Mouse (Mus musculus) midbrain, embryonic 11.5 days (tissue): ENCODE results near the gene Aven. TPM values are rescaled to one million over a fixed set of nuclear protein-coding genes. Genes with fewer than 3 reads are reported as not detected.
A peak's percentile ranks its signal among the peaks of the same experiment; 100 is the strongest.
"Not testable (repeated sequence)": the region's sequence is repeated elsewhere in the genome, so short reads cannot be mapped to it uniquely, and the experiment has no call there.

ENCODE experiments used
- ATAC-seq: fragments of 200-750 bp; cut with Nextera tagmentation; 2 replicates; pipeline ENCODE4 v1.8.0; 2017; ENCODE audit warnings: moderate TSS enrichment, moderate library complexity; ENCODE audit not compliant: low FRiP score
- DNase-seq: peaks from one replicate; pipeline ENCODE4 v3.0.0; 2015; ENCODE audit warnings: low spot score; ENCODE audit errors: missing footprints
- H3K27ac ChIP-seq: fragments of 300-500 bp; sonication (generic); 2 replicates; pipeline ENCODE4 v1.5.1; 2014; ENCODE audit warnings: low read depth, low read length
- H3K27me3 ChIP-seq: fragments of 300-500 bp; sonication (generic); 2 replicates; pipeline ENCODE4 v1.6.1; 2014; ENCODE audit warnings: mild to moderate bottlenecking, low read length, moderate library complexity, mixed read lengths; ENCODE audit not compliant: control insufficient read depth, insufficient read depth
- H3K36me3 ChIP-seq: fragments of 300-500 bp; sonication (generic); 2 replicates; pipeline ENCODE4 v1.6.1; 2014; ENCODE audit warnings: mild to moderate bottlenecking, low read length, moderate library complexity, mixed read lengths; ENCODE audit not compliant: control insufficient read depth, insufficient read depth
- H3K4me1 ChIP-seq: fragments of 300-500 bp; sonication (generic); 2 replicates; pipeline ENCODE4 v1.6.1; 2014; ENCODE audit warnings: low read length; ENCODE audit not compliant: control insufficient read depth, insufficient read depth
- H3K4me2 ChIP-seq: fragments of 300-500 bp; sonication (generic); 2 replicates; pipeline ENCODE4 v1.6.1; 2014; ENCODE audit warnings: mild to moderate bottlenecking, moderate library complexity
- H3K4me3 ChIP-seq: fragments of 300-500 bp; sonication (generic); 2 replicates; pipeline ENCODE4 v1.5.1; 2014; ENCODE audit warnings: low read depth, low read length
- H3K9ac ChIP-seq: fragments of 300-500 bp; sonication (generic); 2 replicates; pipeline ENCODE4 v1.6.1; 2014; ENCODE audit warnings: low read length
- H3K9me3 ChIP-seq: fragments of 300-500 bp; sonication (generic); 2 replicates; pipeline ENCODE4 v1.6.1; 2016; ENCODE audit warnings: low read length; ENCODE audit not compliant: control insufficient read depth
- WGBS: fragments of 180-500 bp; shearing (Covaris S2); extraction: QIAGEN DNeasy Blood & Tissue Kit; methylation state at CpG from one replicate; pipeline ENCODE4 v1.1.7; 2014; 5-methylcytosine and 5-hydroxymethylcytosine counted together
- polyA plus RNA-seq: library from polyadenylated mRNA; unstranded; fragments of >200 nt; fragmentation: Nextera tagmentation; extraction: Ambion mirVana; gene quantifications from 2 replicates; pipeline ENCODE4 v1.2.1, GENCODE M21; 2014

Aven gene
- polyA plus RNA-seq: 6.7 and 6.9 TPM in 2 replicates

DNA sequence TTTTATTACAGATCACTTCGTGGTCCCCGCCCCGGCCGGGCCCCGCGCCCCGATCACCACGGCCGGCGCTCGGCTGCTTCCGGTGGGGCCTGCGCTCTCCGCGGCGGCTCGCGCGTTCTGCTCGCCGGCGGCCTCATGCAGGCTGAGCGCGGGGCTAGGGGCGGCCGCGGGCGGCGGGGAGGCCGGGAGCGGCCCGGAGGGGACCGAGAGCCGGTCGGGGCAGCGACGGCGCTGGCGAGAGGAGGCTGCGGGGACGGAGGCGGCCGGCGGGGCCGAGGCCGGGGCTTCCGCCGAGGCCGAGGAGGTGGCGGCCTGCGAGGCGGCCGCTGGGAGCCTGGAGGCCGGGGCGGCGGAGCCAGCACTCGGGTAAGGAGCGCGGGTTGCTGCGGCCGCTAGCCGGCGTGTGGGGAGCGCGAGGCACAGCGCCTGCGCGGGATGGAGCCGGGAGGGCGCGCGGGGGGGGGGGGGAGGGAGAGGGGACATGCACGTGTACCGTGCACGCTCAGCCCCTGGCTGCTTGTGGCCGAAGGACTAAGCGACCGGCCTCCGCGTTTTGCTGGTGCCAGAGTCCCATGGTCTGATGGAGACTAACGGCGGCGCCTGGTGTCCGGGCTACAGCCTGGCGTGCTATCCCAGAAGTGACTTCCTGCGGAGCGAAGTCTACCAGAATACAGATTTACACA is at the start of gene Aven:
Aven (plus strand) TSS at position 109 of the 683 bp plus-strand sequence.
- H3K4me3 ChIP-seq: peak within 1 kb of the TSS; percentile 69
- peak within 1 kb of the TSS; percentile 92 for H3K27ac ChIP-seq
- H3K4me2 ChIP-seq: peak within 1 kb of the TSS; percentile 64
- no peaks in the 10 kb centered on the region for H3K27me3 ChIP-seq
- H3K9ac ChIP-seq: peak within 1 kb of the TSS; percentile 95
- DNase-seq: peak; percentile 97
- WGBS: under 1% methylated on average over 58 of the region's 87 CpGs
- peaks cover 5% of the 10 kb centered on the region for H3K4me1 ChIP-seq
- no peaks in the 10 kb centered on the region for H3K9me3 ChIP-seq
- no peaks in the 10 kb centered on the region for H3K36me3 ChIP-seq
- ATAC-seq: peak; percentile 96

- Histone ChIP-seq H3K4me3 (no peak overlapping the region), H3K9ac (no peak overlapping the region), H3K9me3 (no peaks in the 10 kb centered on the region), H3K27me3 (no peaks in the 10 kb centered on the region), H3K27ac (no peak overlapping the region), H3K36me3 (no peaks in the 10 kb centered on the region), H3K4me1 (no peaks in the 10 kb centered on the region), H3K4me2 (no peak overlapping the region)
- ATAC-seq (no peak), DNase-seq (no peak)
- 80% methylated on average over 2 of the region's 2 CpGs for WGBS
These were observed 49.3 kb upstream of the Aven start for GRCm38 (mm10) chr2:112443491-112443890.

DNA sequence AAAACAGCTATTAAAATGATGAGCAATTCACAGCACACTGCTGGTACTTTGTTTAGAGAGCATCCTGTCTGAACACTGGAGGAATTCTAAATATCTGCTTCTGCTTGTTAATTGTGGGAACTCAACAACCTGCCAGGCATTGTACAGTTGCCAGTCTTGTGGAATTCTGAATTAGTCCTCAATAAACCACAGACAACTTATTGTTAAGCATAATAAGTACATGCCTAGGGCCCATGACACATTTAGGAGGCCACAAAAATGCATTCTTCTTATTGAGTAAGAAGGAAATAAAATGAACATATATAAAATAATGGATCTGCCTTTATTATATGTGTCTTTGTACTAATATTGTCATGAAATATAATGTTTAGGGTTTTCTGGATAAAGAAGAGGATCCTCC is 47.3 kb upstream of the Aven start:
- no peak overlapping the region for H3K4me2 ChIP-seq

GRCm38 (mm10) chr2:112448046-112448445 is 44.7 kb upstream of the Aven start:
- not testable (repeated sequence) for DNase-seq, H3K36me3 ChIP-seq, H3K4me2 ChIP-seq, H3K27me3 ChIP-seq, ATAC-seq, H3K9ac ChIP-seq, H3K9me3 ChIP-seq, H3K4me3 ChIP-seq, H3K4me1 ChIP-seq, H3K27ac ChIP-seq
- 77% methylated on average over 4 of the region's 4 CpGs for WGBS

More for the DNA sequence above, 47.3 kb upstream of the Aven start:
- Histone ChIP-seq H3K9ac (no peak overlapping the region), H3K36me3 (no peaks in the 10 kb centered on the region), H3K4me3 (no peak overlapping the region), H3K9me3 (no peaks in the 10 kb centered on the region), H3K4me1 (no peaks in the 10 kb centered on the region), H3K27ac (no peak overlapping the region), H3K27me3 (no peaks in the 10 kb centered on the region)
- ATAC-seq (no peak), DNase-seq (no peak)

- H3K36me3 ChIP-seq: no peaks in the 10 kb centered on the region
- no peak overlapping the region for H3K4me2 ChIP-seq
- H3K27me3 ChIP-seq: no peaks in the 10 kb centered on the region
- H3K4me1 ChIP-seq: no peaks in the 10 kb centered on the region
- no peak overlapping the region for H3K9ac ChIP-seq
- ATAC-seq: no peak
- no peak overlapping the region for H3K4me3 ChIP-seq
- no peak for DNase-seq
- H3K9me3 ChIP-seq: no peaks in the 10 kb centered on the region
- H3K27ac ChIP-seq: no peak overlapping the region
These were observed 44.2 kb upstream of the Aven start for GRCm38 (mm10) chr2:112448510-112449059.

- H3K9me3 ChIP-seq: no peaks in the 10 kb centered on the region
- WGBS: 39% methylated on average over 4 of the region's 4 CpGs
- no peak for DNase-seq
These were observed 43.0 kb upstream of the Aven start for GRCm38 (mm10) chr2:112449597-112450296.

DNA sequence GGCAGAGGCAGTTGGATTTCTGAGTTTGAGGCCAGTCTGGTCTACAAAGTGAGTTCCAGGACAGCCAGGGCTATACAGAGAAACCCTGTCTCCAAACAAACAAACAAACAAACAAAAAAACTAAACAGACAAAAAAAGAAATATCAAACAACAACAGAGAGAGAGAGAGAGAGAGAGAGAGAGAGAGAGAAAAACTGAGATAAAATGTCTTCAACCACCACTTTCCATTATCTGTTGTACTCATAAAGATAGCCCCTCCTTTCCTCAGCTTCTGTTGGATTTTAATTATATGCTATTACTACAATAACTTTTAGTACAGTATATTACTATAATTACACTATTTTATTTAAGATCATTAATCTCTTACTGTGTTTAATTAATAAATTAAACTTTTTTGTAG is 40.3 kb upstream of the Aven start:
- not testable (repeated sequence) for H3K27ac ChIP-seq, H3K36me3 ChIP-seq, DNase-seq, H3K4me3 ChIP-seq, H3K27me3 ChIP-seq, ATAC-seq, H3K4me2 ChIP-seq, H3K4me1 ChIP-seq, H3K9me3 ChIP-seq, H3K9ac ChIP-seq

More at GRCm38 (mm10) chr2:112449597-112450296, 43.0 kb upstream of the Aven start:
- no peak overlapping the region for H3K4me2 ChIP-seq
- ATAC-seq: no peak
- no peak overlapping the region for H3K9ac ChIP-seq
- H3K4me3 ChIP-seq: no peak overlapping the region
- no peaks in the 10 kb centered on the region; the same call in 1 of the 2 replicates for H3K4me1 ChIP-seq
- no peaks in the 10 kb centered on the region for H3K36me3 ChIP-seq
- no peaks in the 10 kb centered on the region for H3K27me3 ChIP-seq
- H3K27ac ChIP-seq: no peak overlapping the region

DNA sequence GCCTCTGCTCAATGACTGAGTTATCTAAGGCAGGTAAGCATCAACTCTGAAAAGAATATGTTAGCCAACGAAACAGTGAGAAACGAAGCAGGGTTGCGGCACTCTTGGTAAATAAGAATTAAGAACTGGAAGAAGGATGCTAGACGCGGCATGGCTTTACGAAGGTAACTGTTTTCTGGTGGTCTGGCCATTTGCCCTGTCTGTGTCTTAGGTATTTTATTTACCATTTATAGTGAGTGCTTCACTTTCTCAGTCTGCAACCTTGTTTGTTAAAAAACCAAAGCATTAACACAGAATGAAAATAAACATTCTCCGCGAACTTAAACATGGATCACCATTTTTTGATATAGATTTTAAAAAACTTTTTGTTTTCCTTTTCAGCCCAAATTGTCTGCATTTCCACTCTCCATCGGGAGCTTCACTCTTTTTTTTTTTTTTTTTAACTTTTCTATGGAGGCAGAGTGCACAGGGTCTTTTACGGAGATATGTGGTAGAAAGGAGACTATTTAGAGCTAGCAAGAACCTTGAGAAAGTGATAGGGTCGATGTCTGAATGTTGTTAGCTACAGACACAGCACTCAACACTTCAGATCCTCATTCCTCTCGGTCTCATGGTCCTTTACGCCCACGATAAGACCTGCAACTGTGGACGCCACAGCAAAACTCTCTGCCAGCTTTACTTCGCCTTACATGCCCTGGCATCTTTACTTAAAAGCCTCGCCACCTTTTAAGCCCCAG is 38.5 kb upstream of the Aven start:
- no peaks in the 10 kb centered on the region for H3K27me3 ChIP-seq
- peak overlapping the region; percentile 85 for H3K4me3 ChIP-seq
- H3K9ac ChIP-seq: peak overlapping the region; percentile 89
- peak overlapping the region; percentile 49 for H3K4me2 ChIP-seq
- ATAC-seq (no peak), DNase-seq (no peak)
- H3K9me3 ChIP-seq: no peaks in the 10 kb centered on the region
- 31% methylated on average over 17 of the region's 17 CpGs for WGBS
- no peaks in the 10 kb centered on the region for H3K36me3 ChIP-seq
- no peak overlapping the region for H3K27ac ChIP-seq
- H3K4me1 ChIP-seq: peaks cover 4% of the 10 kb centered on the region
